Mouse (Mus musculus) Muller cell, postnatal 12 days (primary cell): ENCODE results near the gene Zfp341.
A peak's percentile ranks its signal among the peaks of the same experiment; 100 is the strongest.

Experiments used
- DNase-seq: peaks from one replicate; pipeline ENCODE4 v3.0.0-alpha.2; 2015; ENCODE audit errors: inconsistent ontology term

The Zfp341 gene

GRCm38 (mm10) chr2:154676653-154677609 is 63.8 kb downstream of the Zfp341 start:
- DNase-seq, result peak; percentile 59

DNA sequence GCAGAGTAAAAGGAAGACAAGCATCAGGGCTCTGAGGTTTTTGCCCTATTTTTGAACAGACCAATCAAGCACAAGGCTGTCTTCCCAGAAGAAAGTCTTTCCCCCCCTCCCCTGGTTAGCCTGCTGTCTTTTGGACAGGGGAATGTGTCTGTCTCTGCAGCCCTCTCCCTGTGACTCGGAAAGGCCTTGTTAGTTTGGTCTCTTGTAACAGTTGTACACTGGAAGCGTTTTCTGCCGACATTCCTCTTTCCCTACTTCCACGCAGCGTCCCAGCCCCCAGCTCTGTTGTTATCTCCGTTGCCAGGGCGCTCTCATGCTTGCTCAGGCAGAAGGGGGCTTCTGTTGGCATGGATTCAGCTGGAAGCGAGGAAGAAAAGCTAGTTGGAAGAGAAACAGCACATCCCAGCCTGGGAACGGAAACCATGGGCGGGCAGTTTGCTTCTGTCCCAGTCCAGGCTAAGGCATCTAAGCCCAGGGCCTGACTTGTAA is 64.6 kb downstream of the Zfp341 start:
- peak; percentile 96 for DNase-seq

GRCm38 (mm10) chr2:154678995-154679394 is 65.9 kb downstream of the Zfp341 start:
- DNase-seq, result no peak

- no peak for DNase-seq
Observed at GRCm38 (mm10) chr2:154680337-154680736, 67.2 kb downstream of the Zfp341 start.

DNA sequence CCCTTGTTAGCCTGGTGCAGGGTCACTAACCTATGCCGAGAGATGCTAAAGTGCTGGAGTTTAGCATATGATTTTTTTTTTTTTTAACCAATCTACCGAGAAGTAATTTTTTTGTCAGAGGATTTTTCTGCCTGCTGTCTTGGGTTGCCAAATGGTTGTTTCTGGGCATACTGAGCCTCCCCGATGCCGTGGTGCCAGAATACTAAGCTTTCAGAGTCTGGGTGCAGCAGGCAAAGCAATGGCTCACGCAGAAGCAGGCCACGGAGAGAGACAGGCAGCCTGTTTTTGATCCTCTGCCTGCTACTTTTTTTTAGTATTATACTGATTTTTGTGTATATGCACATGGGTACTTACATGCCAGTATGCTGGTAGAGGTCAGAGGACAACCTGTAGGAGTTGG is 67.8 kb downstream of the Zfp341 start:
- no peak for DNase-seq

GRCm38 (mm10) chr2:154682712-154683111 is 69.6 kb downstream of the Zfp341 start:
- DNase-seq, result no peak

- no peak for DNase-seq
Observed at GRCm38 (mm10) chr2:154684901-154685470, 71.9 kb downstream of the Zfp341 start.

GRCm38 (mm10) chr2:154685772-154686171 is 72.7 kb downstream of the Zfp341 start:
- DNase-seq, result no peak

DNA sequence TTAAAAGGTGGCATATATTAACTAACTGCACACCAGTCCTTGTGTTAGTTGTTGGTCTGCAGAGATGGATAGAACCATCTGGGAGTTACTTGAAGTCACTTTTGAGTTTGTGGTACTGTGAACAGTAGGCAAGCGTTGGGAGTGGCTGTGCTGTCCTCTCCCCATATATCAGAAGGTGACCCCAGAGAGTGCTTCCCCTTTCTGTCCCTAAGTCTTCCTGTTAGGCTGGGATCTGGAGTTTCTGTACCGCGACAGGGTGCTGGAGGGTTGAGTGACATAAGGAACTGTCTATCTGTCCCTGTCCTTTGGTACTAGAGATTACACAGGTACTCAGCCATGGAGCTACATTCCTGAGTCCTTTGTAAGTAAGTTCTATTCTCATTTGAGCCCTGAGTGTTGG is 73.7 kb downstream of the Zfp341 start:
- DNase-seq, result no peak

GRCm38 (mm10) chr2:154689391-154689790 is 76.3 kb downstream of the Zfp341 start:
- no peak for DNase-seq

DNA sequence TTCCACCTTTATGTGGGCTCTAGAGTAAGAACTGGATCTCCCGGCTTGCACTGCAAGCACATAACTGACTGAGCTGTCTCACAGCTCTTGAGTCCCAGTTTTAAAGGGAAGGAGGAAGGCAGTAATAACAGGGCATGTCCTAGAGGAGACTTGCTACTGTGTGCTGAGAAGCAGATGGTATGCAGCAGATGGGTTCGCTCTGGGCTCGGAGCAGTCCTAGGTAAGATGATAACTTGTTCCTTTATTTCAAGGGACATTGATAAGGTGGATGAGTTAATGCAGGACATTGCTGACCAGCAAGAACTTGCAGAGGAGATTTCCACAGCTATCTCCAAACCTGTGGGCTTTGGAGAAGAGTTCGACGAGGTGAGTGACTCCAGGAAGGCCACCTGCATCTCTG is 77.9 kb downstream of the Zfp341 start:
- DNase-seq, result no peak

DNA sequence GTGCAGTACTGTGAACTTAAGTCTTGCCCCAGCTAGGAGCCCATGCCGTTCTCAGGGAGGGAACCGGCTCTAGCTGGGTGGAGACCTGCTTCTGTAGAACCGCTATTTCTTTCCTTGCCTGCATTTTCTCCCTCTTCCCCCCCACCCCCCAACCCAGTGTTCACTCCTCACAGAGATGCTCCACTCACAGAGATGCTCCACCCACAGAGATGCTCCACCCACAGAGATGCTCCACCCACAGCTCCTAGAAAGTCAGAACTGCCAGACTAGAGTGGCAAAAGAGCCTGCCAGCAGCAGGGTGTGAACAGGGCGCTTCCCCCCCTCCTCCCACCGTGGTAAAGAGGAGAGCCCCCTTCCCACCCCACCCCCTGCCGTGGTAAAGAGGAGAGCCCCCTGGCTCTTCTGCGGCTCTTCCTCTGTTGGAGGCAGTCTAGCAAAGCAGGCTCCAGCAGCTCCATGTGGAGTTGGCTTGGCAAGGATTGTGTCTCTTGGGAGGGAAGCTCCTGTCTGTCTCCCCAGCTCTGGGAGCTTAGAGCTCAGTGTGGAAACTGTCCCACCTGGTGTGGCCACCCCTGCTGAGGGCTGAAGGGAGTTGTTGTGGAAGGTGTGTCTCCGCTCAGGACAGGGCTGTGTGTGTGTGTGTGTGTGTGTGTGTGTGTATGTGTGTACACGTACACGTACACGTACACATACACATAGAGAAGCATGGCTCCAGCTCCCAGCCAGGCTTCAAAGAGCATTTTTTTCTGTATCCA is 80.3 kb downstream of the Zfp341 start:
- DNase-seq, result no peak

GRCm38 (mm10) chr2:154693941-154694256 is 80.8 kb downstream of the Zfp341 start:
- DNase-seq, result no peak

GRCm38 (mm10) chr2:154695690-154696089 is 82.6 kb downstream of the Zfp341 start:
- DNase-seq, result no peak
